Mouse (Mus musculus) liver, adult 2 months (tissue): ENCODE data around the gene Gm20388. TPM values are rescaled to one million over a fixed set of nuclear protein-coding genes. Genes with fewer than 3 reads are reported as not detected.

ENCODE experiments used
- DNase-seq: peaks from one replicate; pipeline ENCODE4 v3.0.0-alpha.2; 2011; ENCODE audit warnings: low read depth, low spot score; ENCODE audit errors: extremely low read depth
- H3K27ac ChIP-seq: fragments of 200-500 bp; replicated peaks from 2 replicates; pipeline ENCODE4 v1.5.1; 2012; ENCODE audit warnings: low read depth, mild to moderate bottlenecking, control low read depth, inconsistent platforms, low read length; ENCODE audit not compliant: insufficient read depth
- H3K27me3 ChIP-seq: fragments of 200-500 bp; 2 replicates; pipeline ENCODE4 v1.6.1; 2012; ENCODE audit warnings: mild to moderate bottlenecking, moderate library complexity, low read length, inconsistent platforms; ENCODE audit not compliant: control insufficient read depth, insufficient read depth
- H3K36me3 ChIP-seq: fragments of 200-500 bp; 2 replicates; pipeline ENCODE4 v1.6.1; 2012; ENCODE audit warnings: low read length, inconsistent platforms; ENCODE audit not compliant: control insufficient read depth, insufficient read depth
- H3K4me1 ChIP-seq: fragments of 200-500 bp; 2 replicates; pipeline ENCODE4 v1.6.1; 2011; ENCODE audit warnings: low read length; ENCODE audit not compliant: control insufficient read depth, insufficient read depth
- H3K4me3 ChIP-seq: fragments of 200-500 bp; 2 replicates; pipeline ENCODE4 v1.5.1; 2011; ENCODE audit warnings: low read depth, mild to moderate bottlenecking, control low read depth, low read length, moderate library complexity; ENCODE audit not compliant: insufficient read depth
- H3K79me2 ChIP-seq: fragments of 200-500 bp; 2 replicates; pipeline ENCODE4 v1.6.1; 2012; ENCODE audit warnings: inconsistent platforms, mild to moderate bottlenecking, low read length, moderate library complexity; ENCODE audit not compliant: control insufficient read depth, insufficient read depth
- H3K9ac ChIP-seq: fragments of 200-500 bp; 2 replicates; pipeline ENCODE4 v1.6.1; 2012; ENCODE audit warnings: low read depth, mild to moderate bottlenecking, control low read depth, inconsistent platforms, low read length
- CTCF ChIP-seq: fragments of 200-500 bp; IDR thresholded peaks from 2 replicates; pipeline ENCODE4 v1.5.1; 2011; ENCODE audit warnings: low read depth, low read length, control low read depth
- POLR2A ChIP-seq: fragments of 200-500 bp; IDR thresholded peaks from 2 replicates; pipeline ENCODE4 v1.6.1; 2011; ENCODE audit warnings: low read length, control low read depth; ENCODE audit not compliant: insufficient read depth; ENCODE audit errors: extremely low read depth
- WGBS: fragments of 180-500 bp; shearing (Covaris S2); methylation state at CpG from one replicate; pipeline ENCODE4 v1.1.7; 2018; 5-methylcytosine and 5-hydroxymethylcytosine counted together
- polyA plus RNA-seq: library from polyadenylated mRNA; depleted of rRNA; stranded (reverse); fragments of >200 nt; gene quantifications from 2 replicates; pipeline ENCODE4 v1.2.3, GENCODE M21; 2012
- total RNA-seq: library from RNA; depleted of rRNA; stranded (reverse); fragments of >200 nt; gene quantifications from 2 replicates; pipeline ENCODE4 v1.2.3, GENCODE M21; 2014

The Gm20388 gene
- total and polyA plus RNA-seq, 2 experiments: 6.4 to 19.9 TPM

DNA sequence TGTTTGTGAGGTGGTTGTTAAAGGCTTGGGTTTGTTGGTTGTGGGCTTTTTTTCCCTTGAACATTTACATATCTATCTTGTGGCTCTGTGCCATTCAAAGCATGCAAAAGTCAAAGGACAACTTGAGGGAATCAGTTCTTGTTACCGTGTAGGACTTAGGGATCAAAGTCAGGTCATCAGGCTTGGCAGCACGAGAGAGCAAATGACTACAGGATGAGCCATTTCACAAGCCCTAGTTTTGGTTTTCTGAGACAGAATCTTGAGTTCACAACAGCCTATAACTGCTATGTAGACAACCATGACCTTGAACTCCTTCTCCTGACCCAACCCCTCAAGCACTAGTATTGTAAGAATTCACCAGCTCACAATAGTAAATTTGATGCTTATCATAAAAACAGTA, 3127.7 kb downstream of the Gm20388 start:
- Histone ChIP-seq H3K27me3 (no peaks in the 10 kb centered on the region), H3K9ac (no peak overlapping the region), H3K4me3 (no peak overlapping the region), H3K27ac (no peak overlapping the region), H3K79me2 (peaks cover 59% of the 10 kb centered on the region), H3K4me1 (peaks cover 25% of the 10 kb centered on the region), H3K36me3 (no peaks in the 10 kb centered on the region)
- no peak for TF ChIP-seq CTCF
- TF ChIP-seq POLR2A: no peak
- peak; percentile 83 for DNase-seq
- 6% methylated on average over 2 of the region's 2 CpGs for WGBS

DNA sequence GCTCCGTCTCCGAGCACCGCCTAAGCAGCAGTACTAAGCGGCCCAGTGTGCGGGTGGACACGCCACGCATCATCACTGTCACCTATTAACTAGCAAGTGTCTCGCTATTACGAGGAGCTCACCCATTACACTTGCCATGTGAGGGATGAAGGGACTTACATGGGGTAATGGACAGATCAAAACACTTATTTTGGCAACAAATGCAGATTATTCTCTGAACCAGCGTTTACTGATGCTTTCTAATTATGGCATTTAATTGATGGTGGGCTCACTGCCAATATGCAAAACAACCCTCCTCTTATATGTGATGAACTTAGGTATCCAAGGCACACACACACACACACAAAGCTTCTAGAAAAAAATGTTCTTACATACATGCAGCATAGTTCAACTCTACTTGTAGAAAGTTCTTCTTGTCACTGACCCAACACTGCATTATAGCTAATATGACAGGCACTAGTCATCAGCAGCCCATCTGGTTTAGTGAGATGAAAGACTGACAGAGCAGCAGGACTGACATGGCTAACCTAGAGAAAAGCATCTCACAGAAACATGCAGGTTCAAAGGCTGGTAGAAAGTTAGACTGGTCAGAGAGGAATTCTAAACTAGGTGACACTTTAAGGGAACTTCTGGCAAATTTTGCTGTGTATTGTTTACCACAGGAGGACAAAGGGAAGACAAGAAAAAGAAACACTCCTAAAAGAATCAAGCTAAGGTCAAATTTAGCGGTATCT, 3128.9 kb downstream of the Gm20388 start:
- Histone ChIP-seq H3K27ac (no peak overlapping the region), H3K4me1 (peaks cover 27% of the 10 kb centered on the region), H3K79me2 (peaks cover 48% of the 10 kb centered on the region), H3K36me3 (no peaks in the 10 kb centered on the region), H3K9ac (no peak overlapping the region), H3K27me3 (no peaks in the 10 kb centered on the region), H3K4me3 (no peak overlapping the region)
- no peak for DNase-seq
- WGBS: 68% methylated on average over 11 of the region's 11 CpGs
- TF ChIP-seq CTCF (no peak), POLR2A (no peak)

DNA sequence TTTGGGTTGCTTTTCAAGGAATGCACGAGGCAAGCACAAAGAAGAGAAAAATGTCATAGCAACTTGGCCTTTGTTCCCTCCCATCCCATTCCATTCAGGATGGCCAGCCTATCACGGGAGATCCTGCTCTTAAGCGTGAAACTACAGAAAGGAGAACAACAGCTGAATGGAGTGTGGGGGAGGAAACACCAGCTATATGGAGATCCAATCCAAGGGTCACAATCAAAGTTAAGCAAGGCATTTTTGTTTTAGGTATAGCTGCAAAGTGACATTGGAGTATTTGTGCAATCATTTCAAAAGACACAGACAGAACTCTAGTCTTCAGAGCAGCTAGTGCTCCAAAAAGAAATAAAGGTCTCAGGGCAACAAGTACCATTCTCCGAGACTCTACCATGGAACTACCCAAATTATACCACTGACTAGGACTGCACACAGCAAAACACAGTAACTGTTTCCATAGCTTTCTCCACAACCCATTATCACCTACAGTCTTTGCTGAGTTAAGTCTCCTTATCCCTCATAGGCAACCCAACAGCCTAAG, 3129.5 kb downstream of the Gm20388 start:
- no peak overlapping the region for H3K4me3 ChIP-seq
- WGBS: 10% methylated on average over 4 of the region's 4 CpGs
- peaks cover 27% of the 10 kb centered on the region for H3K4me1 ChIP-seq
- peaks cover 48% of the 10 kb centered on the region for H3K79me2 ChIP-seq
- no peak overlapping the region for H3K9ac ChIP-seq
- no peaks in the 10 kb centered on the region for H3K36me3 ChIP-seq
- H3K27ac ChIP-seq: no peak overlapping the region
- no peaks in the 10 kb centered on the region for H3K27me3 ChIP-seq
- DNase-seq: peak; percentile 61
- no peak for TF ChIP-seq CTCF
- TF ChIP-seq POLR2A: no peak

DNA sequence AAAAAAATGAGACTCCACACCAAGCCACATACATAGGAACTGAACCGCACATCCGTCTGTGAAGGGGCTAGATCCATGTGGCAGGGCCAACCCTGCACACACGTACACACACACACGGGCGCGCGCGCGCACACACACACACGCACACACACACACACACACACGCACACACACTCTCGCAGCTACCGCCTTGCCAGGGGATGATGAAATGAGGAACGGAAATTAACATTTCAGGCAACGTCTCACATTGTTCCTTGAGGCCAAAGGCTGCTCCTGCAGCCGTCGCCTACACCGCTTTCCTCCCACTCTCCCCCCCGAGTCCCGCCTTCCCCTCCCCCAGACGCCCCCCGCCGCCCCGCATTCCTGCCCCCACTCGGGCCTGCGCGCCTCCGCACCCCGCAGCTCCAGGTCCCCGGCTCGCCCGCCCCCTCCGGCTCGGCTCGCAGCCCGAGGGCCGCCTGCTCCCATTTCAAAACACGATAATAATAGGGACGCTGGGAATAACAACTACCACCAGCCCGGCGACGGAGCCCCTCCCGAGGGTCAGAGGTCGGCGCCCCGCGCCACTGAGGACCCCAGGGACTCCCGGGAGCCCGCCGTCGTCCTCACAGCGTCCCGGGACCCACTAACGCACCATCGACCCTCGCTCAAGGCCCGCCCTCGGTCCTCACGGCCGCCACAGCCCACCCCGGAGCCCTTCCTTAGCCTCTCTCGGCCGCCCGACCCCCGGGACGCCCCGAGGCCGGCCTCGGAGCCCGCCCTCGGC, 3130.6 kb downstream of the Gm20388 start:
- no peaks in the 10 kb centered on the region for H3K27me3 ChIP-seq
- peak overlapping the region; percentile 96 for H3K4me3 ChIP-seq
- H3K79me2 ChIP-seq: peaks cover 41% of the 10 kb centered on the region
- no peaks in the 10 kb centered on the region for H3K36me3 ChIP-seq
- 0 out of 2 replicates have a peak, but pooled peaks have one; percentile 5 for TF ChIP-seq POLR2A
- peak; percentile 21; the same call in 1 of the 2 replicates for TF ChIP-seq CTCF
- peaks cover 25% of the 10 kb centered on the region for H3K4me1 ChIP-seq
- DNase-seq: peak; percentile 72
- peak overlapping the region; percentile 91 for H3K9ac ChIP-seq
- peak overlapping the region; percentile 96 for H3K27ac ChIP-seq
- WGBS: under 1% methylated on average over 62 of the region's 71 CpGs

DNA sequence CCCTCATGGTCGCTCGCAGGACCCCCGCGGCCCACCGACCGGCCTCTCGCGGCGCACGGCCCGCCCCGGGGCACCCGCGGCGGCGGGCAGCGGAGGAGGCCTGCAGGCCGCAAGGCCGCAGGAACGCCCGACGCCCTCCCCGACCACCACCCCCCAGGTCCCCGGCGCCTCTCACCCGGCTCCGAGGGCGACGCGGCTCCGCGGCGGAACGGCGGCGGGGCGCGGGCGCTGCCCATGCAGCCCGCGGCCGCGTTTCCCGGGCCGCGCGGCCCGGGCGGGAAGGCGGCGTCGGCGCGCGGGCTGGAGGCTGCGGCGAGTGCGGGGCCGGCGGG, 3131.1 kb downstream of the Gm20388 start:
- DNase-seq: no peak
- peak overlapping the region; percentile 96 for H3K27ac ChIP-seq
- peak overlapping the region; percentile 91 for H3K9ac ChIP-seq
- no peaks in the 10 kb centered on the region for H3K27me3 ChIP-seq
- H3K4me1 ChIP-seq: peaks cover 24% of the 10 kb centered on the region
- WGBS: 2% methylated on average over 58 of the region's 60 CpGs
- peaks cover 40% of the 10 kb centered on the region for H3K79me2 ChIP-seq
- TF ChIP-seq CTCF: no peak
- no peak for TF ChIP-seq POLR2A
- H3K36me3 ChIP-seq: no peaks in the 10 kb centered on the region
- peak overlapping the region; percentile 96 for H3K4me3 ChIP-seq
